Mouse (Mus musculus) midbrain, embryonic 10.5 days (tissue): ENCODE data around the gene S100pbp. TPM values are rescaled to one million over a fixed set of nuclear protein-coding genes. Genes with fewer than 3 reads are reported as not detected.

Experiments
- DNase-seq: peaks from one replicate; pipeline ENCODE4 v3.0.0-alpha.2; 2017; ENCODE audit warnings: low spot score
- H3K27ac ChIP-seq: fragments of 300-500 bp; sonication (generic); replicated peaks from 2 replicates; pipeline ENCODE4 v1.5.1; 2016; ENCODE audit warnings: mild to moderate bottlenecking
- H3K27me3 ChIP-seq: fragments of 300-500 bp; sonication (generic); 2 replicates; pipeline ENCODE4 v1.6.1; 2016; ENCODE audit warnings: low read depth, mild to moderate bottlenecking; ENCODE audit not compliant: poor library complexity, severe bottlenecking
- H3K36me3 ChIP-seq: fragments of 300-500 bp; sonication (generic); 2 replicates; pipeline ENCODE4 v1.6.1; 2016; ENCODE audit warnings: mild to moderate bottlenecking, moderate library complexity
- H3K4me1 ChIP-seq: fragments of 300-500 bp; sonication (generic); 2 replicates; pipeline ENCODE4 v1.6.1; 2016
- H3K4me3 ChIP-seq: fragments of 300-500 bp; sonication (generic); 2 replicates; pipeline ENCODE4 v1.5.1; 2016; ENCODE audit warnings: mild to moderate bottlenecking, moderate library complexity
- H3K9me3 ChIP-seq: fragments of 300-500 bp; sonication (generic); replicated peaks from 2 replicates; pipeline ENCODE4 v1.6.1; 2016; ENCODE audit warnings: mild to moderate bottlenecking
- WGBS: fragments of 180-500 bp; shearing (Covaris S2); methylation state at CpG from one replicate; pipeline ENCODE4 v1.1.7; 2016; 5-methylcytosine and 5-hydroxymethylcytosine counted together
- polyA plus RNA-seq: library from polyadenylated mRNA; unstranded; fragments of >200 nt; fragmentation: Nextera tagmentation; extraction: Ambion mirVana; gene quantifications from 2 replicates; pipeline ENCODE4 v1.2.1, GENCODE M21; 2016

The S100pbp gene
- polyA plus RNA-seq, 1 experiment from 2014 or later: 28.2 TPM

DNA sequence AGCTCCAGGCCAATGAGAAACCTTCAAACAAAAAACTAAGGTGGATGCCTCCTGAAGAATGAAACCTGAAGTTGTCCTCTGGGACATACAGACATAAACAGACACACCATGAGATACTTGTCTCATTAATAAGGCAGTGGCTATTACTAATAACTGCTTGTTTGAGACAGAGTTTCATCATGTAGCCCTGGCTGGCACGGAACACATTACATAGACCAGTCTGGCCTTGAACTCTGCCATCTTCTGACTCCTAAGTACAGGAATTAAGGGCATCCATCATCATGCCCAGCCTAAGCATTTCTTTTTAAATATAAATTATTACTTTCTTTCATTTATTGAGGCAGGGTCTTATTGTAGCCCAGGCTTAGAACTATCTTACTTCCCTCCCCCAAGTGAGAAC lies 28.5 kb downstream of the S100pbp start:
- 96% methylated on average over 1 of the region's 1 CpGs for WGBS
- DNase-seq: no peak
- Histone ChIP-seq H3K27ac (no peak overlapping the region), H3K36me3 (peaks cover 79% of the 10 kb centered on the region), H3K27me3 (no peaks in the 10 kb centered on the region), H3K4me3 (no peak overlapping the region), H3K9me3 (no peaks in the 10 kb centered on the region; the same call in 1 of the 2 replicates), H3K4me1 (no peaks in the 10 kb centered on the region)

GRCm38 (mm10) chr4:129158549-129158948 lies 31.0 kb downstream of the S100pbp start:
- 81% methylated on average over 3 of the region's 3 CpGs for WGBS
- H3K36me3 ChIP-seq: peaks cover 77% of the 10 kb centered on the region
- no peak for DNase-seq

GRCm38 (mm10) chr4:129157541-129157940 lies 32.0 kb downstream of the S100pbp start:
- Histone ChIP-seq H3K4me1 (no peaks in the 10 kb centered on the region), H3K4me3 (no peak overlapping the region), H3K27me3 (no peaks in the 10 kb centered on the region), H3K36me3 (peaks cover 77% of the 10 kb centered on the region), H3K27ac (no peak overlapping the region), H3K9me3 (no peaks in the 10 kb centered on the region)
- 90% methylated on average over 5 of the region's 5 CpGs for WGBS
- DNase-seq: no peak

More at GRCm38 (mm10) chr4:129158549-129158948, 31.0 kb downstream of the S100pbp start:
- no peaks in the 10 kb centered on the region for H3K27me3 ChIP-seq
- H3K27ac ChIP-seq: no peak overlapping the region
- no peak overlapping the region for H3K4me3 ChIP-seq
- no peaks in the 10 kb centered on the region for H3K9me3 ChIP-seq
- no peaks in the 10 kb centered on the region for H3K4me1 ChIP-seq

GRCm38 (mm10) chr4:129151276-129151811 lies 38.2 kb downstream of the S100pbp start:
- no peak overlapping the region for H3K4me3 ChIP-seq
- WGBS: 90% methylated on average over 4 of the region's 4 CpGs
- no peak overlapping the region for H3K27ac ChIP-seq
- no peaks in the 10 kb centered on the region for H3K9me3 ChIP-seq
- H3K27me3 ChIP-seq: no peaks in the 10 kb centered on the region
- DNase-seq: no peak
- H3K36me3 ChIP-seq: peaks cover 83% of the 10 kb centered on the region
- no peaks in the 10 kb centered on the region for H3K4me1 ChIP-seq

DNA sequence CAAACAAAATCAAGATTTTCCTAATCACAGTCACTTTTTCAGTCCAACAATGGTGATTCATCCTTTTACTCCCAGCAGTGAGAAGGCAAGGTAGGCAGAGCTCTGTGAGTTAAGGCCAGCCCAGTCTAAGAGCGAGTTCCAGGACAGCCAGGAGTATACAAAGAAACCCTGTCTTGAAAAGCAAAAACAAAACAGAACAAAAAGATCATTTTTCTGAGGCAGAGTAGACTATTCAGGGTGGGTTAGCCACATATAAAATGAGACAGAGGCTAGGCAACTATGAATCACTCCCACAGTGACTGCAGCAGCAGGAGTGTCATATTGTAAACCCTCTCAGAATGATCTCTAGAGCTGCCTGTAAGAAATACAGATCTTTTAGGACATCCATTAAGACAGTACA lies 40.2 kb downstream of the S100pbp start:
- Histone ChIP-seq H3K27ac (no peak overlapping the region), H3K27me3 (no peaks in the 10 kb centered on the region), H3K9me3 (no peaks in the 10 kb centered on the region), H3K4me3 (no peak overlapping the region), H3K4me1 (peaks cover 4% of the 10 kb centered on the region; the same call in 1 of the 2 replicates), H3K36me3 (peaks cover 71% of the 10 kb centered on the region)
- 89% methylated on average over 1 of the region's 1 CpGs for WGBS
- no peak for DNase-seq

GRCm38 (mm10) chr4:129147552-129148103 lies 41.9 kb downstream of the S100pbp start:
- no peak overlapping the region for H3K4me3 ChIP-seq
- H3K27me3 ChIP-seq: no peaks in the 10 kb centered on the region
- peaks cover 4% of the 10 kb centered on the region; the same call in 1 of the 2 replicates for H3K4me1 ChIP-seq
- DNase-seq: no peak
- 90% methylated on average over 13 of the region's 13 CpGs for WGBS
- no peaks in the 10 kb centered on the region for H3K9me3 ChIP-seq
- H3K27ac ChIP-seq: no peak overlapping the region
- peaks cover 57% of the 10 kb centered on the region for H3K36me3 ChIP-seq

- Histone ChIP-seq H3K4me1 (peaks cover 4% of the 10 kb centered on the region; the same call in 1 of the 2 replicates), H3K27me3 (no peaks in the 10 kb centered on the region), H3K4me3 (no peak overlapping the region), H3K36me3 (peaks cover 45% of the 10 kb centered on the region), H3K27ac (no peak overlapping the region), H3K9me3 (no peaks in the 10 kb centered on the region)
- 87% methylated on average over 2 of the region's 2 CpGs for WGBS
- DNase-seq: no peak
Measured at GRCm38 (mm10) chr4:129146392-129146791, 43.1 kb downstream of the S100pbp start.

DNA sequence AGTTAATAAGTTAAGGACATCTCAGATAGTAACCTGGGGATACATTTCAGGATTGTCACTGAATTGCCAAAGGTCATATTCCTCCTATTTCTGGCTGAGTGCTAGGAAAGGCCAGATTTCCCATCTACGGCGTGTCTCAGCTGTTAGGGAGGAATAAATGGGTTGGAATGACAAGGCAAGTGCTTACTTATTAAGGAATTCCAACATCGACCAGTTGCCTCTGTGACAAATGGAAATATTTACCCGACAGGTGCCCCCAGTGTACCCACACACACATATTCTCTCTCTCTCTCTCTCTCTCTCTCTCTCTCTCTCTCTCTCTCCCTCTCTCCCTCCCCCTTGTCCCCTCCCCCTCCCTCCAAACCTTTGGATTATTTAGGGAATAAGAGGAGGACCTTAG lies 43.6 kb downstream of the S100pbp start:
- 92% methylated on average over 4 of the region's 4 CpGs for WGBS
- Histone ChIP-seq H3K27me3 (no peaks in the 10 kb centered on the region), H3K4me3 (no peak overlapping the region), H3K4me1 (peaks cover 4% of the 10 kb centered on the region; the same call in 1 of the 2 replicates), H3K27ac (no peak overlapping the region), H3K36me3 (peaks cover 41% of the 10 kb centered on the region), H3K9me3 (no peaks in the 10 kb centered on the region)
- no peak for DNase-seq

DNA sequence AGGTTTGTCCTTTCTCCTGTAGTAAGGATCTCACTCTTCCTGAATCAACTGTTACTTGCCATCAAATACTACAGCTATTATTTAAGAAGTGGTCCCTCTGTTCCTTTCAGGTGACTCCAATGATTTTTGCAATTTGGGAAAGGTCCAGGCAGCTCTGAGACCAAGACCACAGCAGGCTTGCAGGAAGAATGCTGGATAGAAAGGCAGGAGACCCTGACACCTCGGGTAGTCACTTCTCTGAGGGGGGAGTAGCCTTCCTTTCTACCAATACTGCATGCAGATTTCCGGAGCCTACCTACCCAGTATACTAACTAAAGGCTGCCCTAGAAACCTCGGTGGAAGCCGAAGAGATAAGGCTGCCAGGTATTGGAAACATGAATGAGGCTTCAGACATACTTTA lies 44.1 kb downstream of the S100pbp start:
- DNase-seq: no peak
- peaks cover 4% of the 10 kb centered on the region; the same call in 1 of the 2 replicates for H3K4me1 ChIP-seq
- WGBS: 80% methylated on average over 4 of the region's 4 CpGs
- no peaks in the 10 kb centered on the region for H3K27me3 ChIP-seq
- H3K9me3 ChIP-seq: no peaks in the 10 kb centered on the region
- H3K36me3 ChIP-seq: peaks cover 35% of the 10 kb centered on the region
- H3K27ac ChIP-seq: no peak overlapping the region
- no peak overlapping the region for H3K4me3 ChIP-seq

DNA sequence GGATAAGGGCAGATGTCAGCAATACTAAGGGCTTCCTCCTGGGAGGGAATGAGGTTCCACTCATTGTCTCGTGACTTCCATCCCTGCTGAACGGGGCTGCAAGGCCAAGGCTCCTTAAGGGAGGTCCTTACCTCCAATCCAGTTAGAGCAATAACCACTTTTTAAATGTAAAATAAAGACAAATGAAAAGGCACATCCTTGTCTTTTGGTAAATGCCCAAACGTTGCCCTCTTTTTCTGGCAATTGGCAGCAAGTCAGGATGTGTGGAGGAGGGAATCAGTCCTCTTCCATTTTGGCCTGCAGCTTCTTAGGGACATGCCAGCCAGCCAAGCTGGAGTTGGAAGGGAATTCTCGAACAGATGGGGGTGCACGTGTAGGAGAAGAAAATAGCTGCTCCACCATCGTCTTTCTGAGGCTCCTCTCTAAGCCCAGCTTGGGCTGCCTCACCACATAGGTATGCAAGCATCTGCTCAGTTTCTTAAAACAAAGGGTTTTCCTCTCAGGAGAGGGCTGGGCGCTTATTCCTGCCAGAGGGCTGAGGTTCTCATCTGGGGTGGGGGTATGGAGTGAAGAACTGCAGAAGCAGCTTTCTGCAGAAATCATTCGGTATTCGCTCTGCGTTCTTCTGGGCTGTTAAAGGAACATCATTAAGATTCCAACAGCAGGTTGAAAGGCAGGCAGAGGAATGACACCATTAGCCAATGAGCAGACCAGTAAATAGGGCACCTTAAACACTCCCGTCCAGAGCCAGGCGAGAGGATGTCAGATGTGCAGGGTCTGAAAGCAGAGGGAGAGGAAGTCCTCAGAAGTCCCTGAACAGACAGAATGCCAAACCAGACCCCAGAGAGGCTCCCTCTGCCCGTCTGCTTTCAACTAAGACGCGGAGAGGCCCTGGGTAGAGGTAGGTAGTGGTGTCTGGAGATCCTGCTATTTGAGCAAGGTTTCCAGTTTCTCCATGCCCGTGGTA lies 44.8 kb downstream of the S100pbp start:
- H3K36me3 ChIP-seq: peaks cover 28% of the 10 kb centered on the region
- H3K27me3 ChIP-seq: 0 out of 2 replicates have a peak, but pooled peaks cover 4% of the 10 kb centered on the region
- H3K27ac ChIP-seq: peak overlapping the region; percentile 23; the same call in 1 of the 2 replicates
- H3K4me1 ChIP-seq: peaks cover 11% of the 10 kb centered on the region
- H3K9me3 ChIP-seq: no peaks in the 10 kb centered on the region
- no peak overlapping the region for H3K4me3 ChIP-seq
- 74% methylated on average over 16 of the region's 16 CpGs for WGBS
- DNase-seq: no peak

- H3K36me3 ChIP-seq: peaks cover 16% of the 10 kb centered on the region
- peaks cover 15% of the 10 kb centered on the region for H3K4me1 ChIP-seq
- H3K27ac ChIP-seq: no peak overlapping the region
- H3K4me3 ChIP-seq: no peak overlapping the region
- H3K27me3 ChIP-seq: peaks cover 16% of the 10 kb centered on the region
- 89% methylated on average over 5 of the region's 5 CpGs for WGBS
- no peak for DNase-seq
- H3K9me3 ChIP-seq: no peaks in the 10 kb centered on the region
Measured at GRCm38 (mm10) chr4:129143509-129143908, 46.0 kb downstream of the S100pbp start.

DNA sequence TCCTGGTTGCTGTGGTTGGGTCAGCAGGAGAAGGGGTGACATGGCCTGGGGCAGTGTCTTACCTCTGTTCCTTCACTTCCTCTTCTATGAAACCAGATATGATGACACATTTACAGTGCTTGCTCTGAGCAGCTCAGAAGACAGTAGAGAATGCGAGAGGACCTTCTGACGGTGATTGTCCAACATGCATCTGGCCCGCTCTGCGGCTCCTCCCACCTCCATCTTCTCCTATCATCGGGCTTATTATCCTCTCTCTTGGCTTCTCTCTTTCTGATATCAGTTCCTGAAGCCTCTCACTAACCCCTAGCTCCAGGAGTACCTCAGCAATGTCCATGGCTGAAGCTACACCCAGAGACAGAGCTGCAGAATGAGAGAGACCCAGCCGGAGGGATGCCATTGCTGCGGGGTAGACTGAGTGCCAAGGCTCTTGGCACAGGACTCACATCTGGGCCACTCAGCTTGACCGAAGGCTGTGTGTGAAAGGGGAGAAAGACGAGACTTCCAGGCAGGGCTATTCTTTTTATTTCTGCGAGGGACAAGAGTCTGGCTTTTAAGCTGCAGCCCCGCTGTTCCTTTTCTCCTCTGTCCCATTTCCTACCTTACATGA lies 47.0 kb downstream of the S100pbp start:
- 84% methylated on average over 11 of the region's 11 CpGs for WGBS
- H3K4me1 ChIP-seq: peaks cover 17% of the 10 kb centered on the region
- no peak overlapping the region for H3K4me3 ChIP-seq
- no peak overlapping the region for H3K27ac ChIP-seq
- peaks cover 26% of the 10 kb centered on the region for H3K27me3 ChIP-seq
- H3K36me3 ChIP-seq: 0 out of 2 replicates have a peak, but pooled peaks cover 10% of the 10 kb centered on the region
- no peak for DNase-seq
- H3K9me3 ChIP-seq: no peaks in the 10 kb centered on the region
